Mouse (Mus musculus) central nervous system, embryonic 14 days (tissue): ENCODE measurements around the gene Rbm15. TPM values are rescaled to one million over a fixed set of nuclear protein-coding genes. Genes with fewer than 3 reads are reported as not detected.

Experiments
- polyA plus RNA-seq: library from polyadenylated mRNA; depleted of rRNA; stranded (reverse); fragments of >200 nt; gene quantifications from 2 replicates; pipeline ENCODE4 v1.2.3, GENCODE M21; 2012; rRNA removed

The Rbm15 gene
- polyA plus RNA-seq: 5.0 and 5.6 TPM in 2 replicates

DNA sequence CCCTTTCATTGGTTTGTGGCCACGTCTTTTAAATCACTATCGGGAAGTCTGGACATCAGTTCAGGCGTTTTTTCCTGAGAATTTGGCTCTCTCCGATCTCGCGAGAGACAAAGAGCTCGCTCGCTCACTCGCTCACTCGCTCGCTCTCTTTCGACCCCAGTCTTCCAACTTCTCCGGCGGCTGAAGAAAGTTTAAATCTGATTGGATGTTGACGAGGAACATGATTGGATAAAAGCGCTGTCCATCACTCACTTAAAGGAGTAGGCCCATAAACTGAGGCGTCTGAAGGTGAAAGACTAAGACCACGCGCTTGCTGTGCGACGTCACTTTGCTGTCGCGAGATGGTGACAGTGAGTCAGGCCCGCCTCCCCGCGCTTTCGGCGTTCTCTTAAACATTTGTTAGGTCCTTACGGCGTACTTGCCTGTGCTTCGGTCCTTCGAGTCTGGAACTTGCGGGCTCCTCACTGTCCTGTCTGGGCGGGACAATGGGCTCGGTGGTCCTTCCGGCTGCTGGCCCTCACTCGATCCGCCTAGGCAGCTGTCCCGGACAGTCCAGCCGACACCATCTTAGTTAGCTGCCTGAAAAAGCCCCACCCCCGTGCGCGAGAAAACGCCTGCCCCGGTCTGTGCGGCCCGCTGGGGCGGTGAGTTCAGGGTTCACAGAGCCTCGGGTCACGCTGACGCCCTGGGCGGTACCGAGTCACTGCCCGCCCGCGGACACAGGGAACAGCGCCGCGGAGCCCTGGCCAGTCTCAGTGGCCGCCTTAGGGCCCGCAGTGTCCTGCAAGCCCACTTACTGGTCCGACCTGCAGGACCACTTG lies at the start of gene Rbm15:
TSS of gene Rbm15 (minus strand) at position 293 of the 821 bp plus-strand sequence.

GRCm38 (mm10) chr3:107290764-107291381 lies 42.6 kb downstream of the Rbm15 start, which contains the start of gene Slc16a4:
Gene Slc16a4 (plus strand): TSS chr3:107291230.

DNA sequence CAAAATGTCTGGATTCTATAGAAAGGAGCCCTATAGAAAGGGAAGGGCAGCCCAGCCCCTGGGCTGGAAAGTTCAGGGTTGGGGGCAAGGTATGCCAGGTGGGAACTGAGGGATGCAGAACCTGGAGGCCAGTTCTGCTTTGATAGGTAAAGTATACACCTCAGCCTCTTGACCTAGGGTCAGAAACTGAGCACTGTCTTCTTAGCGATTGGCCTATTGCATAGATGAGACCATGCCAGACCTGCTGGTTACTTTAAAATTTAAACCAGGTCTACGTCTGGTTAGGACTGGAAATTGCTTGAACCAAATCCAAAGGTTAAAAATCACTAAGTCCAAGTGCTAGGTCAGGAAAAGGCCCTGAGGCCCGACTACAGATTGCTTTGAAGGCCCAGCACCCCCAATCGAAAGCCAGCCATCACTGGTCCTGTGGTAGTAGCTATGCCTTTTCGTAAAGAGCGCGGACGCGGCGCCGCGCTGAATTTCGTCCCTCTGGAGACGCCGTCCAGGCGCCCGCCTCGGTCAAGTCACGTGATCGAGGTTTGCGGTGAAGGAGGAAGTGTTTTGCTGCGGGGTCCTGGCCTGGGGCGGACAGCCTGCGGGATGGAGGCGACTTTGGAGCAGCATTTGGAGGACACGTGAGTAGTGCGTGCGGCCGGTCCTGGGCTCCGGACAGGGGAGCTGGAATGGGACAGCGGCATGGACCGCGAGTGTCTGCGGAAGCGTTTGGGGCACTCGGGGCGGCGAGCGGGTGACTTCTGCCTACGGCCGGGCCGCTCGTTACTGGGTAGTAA lies 54.8 kb downstream of the Rbm15 start, which contains the start of gene Lamtor5:
TSS of gene Lamtor5 (plus strand) at position 380 of the 791 bp plus-strand sequence.

Other genes starting within 250 kb of the Rbm15 start
- gene Kcna2, start 232.5 kb downstream of the Rbm15 start, polyA plus RNA-seq: 1.9 and 2.7 TPM in 2 replicates
- gene Kcna10, start 150.6 kb downstream of the Rbm15 start, polyA plus RNA-seq: not detected in 2 replicates
- gene Cym, start 111.9 kb downstream of the Rbm15 start, polyA plus RNA-seq: 0.71 and 0.96 TPM in 2 replicates
- gene A630076J17Rik, start 103.1 kb downstream of the Rbm15 start, polyA plus RNA-seq: not detected in 2 replicates
- 0.71 and 0.86 TPM in 2 replicates for gene Prok1, start 94.0 kb downstream of the Rbm15 start, polyA plus RNA-seq
- 108 and 140 TPM in 2 replicates for gene Lamtor5, start 54.8 kb downstream of the Rbm15 start, polyA plus RNA-seq
- 1.0 and 1.8 TPM in 2 replicates for gene Slc16a4, start 42.4 kb downstream of the Rbm15 start, polyA plus RNA-seq
- 6.9 and 9.5 TPM in 2 replicates for gene Kcnc4, start 125.9 kb upstream of the Rbm15 start, polyA plus RNA-seq
- 28.2 and 31.8 TPM in 2 replicates for gene Slc6a17, start 184.3 kb upstream of the Rbm15 start, polyA plus RNA-seq
- 0.10 TPM in 2 replicates for gene Ubl4b, start 221.4 kb upstream of the Rbm15 start, polyA plus RNA-seq